Mouse (Mus musculus): Measurements from ENCODE around the gene Capn15.

GRCm38 (mm10) chr17:25943769-25944168 is 41.8 kb downstream of the Capn15 start:
- no peak for TF ChIP-seq E2F4 (IDR thresholded peaks at IDR 0.05; ENCODE audit: insufficient read depth)
- peak in 2 of 3 experiments; percentile 88 to 97 for TF ChIP-seq MYOD1 (IDR thresholded peaks at IDR 0.05; ENCODE audit: control insufficient read depth in 1 of 3, insufficient read length in 2 of 3, low read depth in 2 of 3)
- no peak for TF ChIP-seq CEBPB (IDR thresholded peaks at IDR 0.05; ENCODE audit: insufficient read depth, poor library complexity, severe bottlenecking)
- no peak for TF ChIP-seq POLR2A (IDR thresholded peaks at IDR 0.05; ENCODE audit: insufficient read length, low read depth)

Measured in myocyte (in vitro differentiated cells).